Mouse (Mus musculus) midbrain, embryonic 10.5 days (tissue): Measurements from ENCODE around the gene Nfia. TPM values are rescaled to one million over a fixed set of nuclear protein-coding genes. Genes with fewer than 3 reads are reported as not detected.

Experiments
- DNase-seq: peaks from one replicate; pipeline ENCODE4 v3.0.0-alpha.2; 2017; ENCODE audit warnings: low spot score
- H3K27ac ChIP-seq: fragments of 300-500 bp; sonication (generic); replicated peaks from 2 replicates; pipeline ENCODE4 v1.5.1; 2016; ENCODE audit warnings: mild to moderate bottlenecking
- H3K27me3 ChIP-seq: fragments of 300-500 bp; sonication (generic); 2 replicates; pipeline ENCODE4 v1.6.1; 2016; ENCODE audit warnings: low read depth, mild to moderate bottlenecking; ENCODE audit not compliant: poor library complexity, severe bottlenecking
- H3K36me3 ChIP-seq: fragments of 300-500 bp; sonication (generic); 2 replicates; pipeline ENCODE4 v1.6.1; 2016; ENCODE audit warnings: mild to moderate bottlenecking, moderate library complexity
- H3K4me1 ChIP-seq: fragments of 300-500 bp; sonication (generic); 2 replicates; pipeline ENCODE4 v1.6.1; 2016
- H3K4me3 ChIP-seq: fragments of 300-500 bp; sonication (generic); 2 replicates; pipeline ENCODE4 v1.5.1; 2016; ENCODE audit warnings: mild to moderate bottlenecking, moderate library complexity
- H3K9me3 ChIP-seq: fragments of 300-500 bp; sonication (generic); replicated peaks from 2 replicates; pipeline ENCODE4 v1.6.1; 2016; ENCODE audit warnings: mild to moderate bottlenecking
- WGBS: fragments of 180-500 bp; shearing (Covaris S2); methylation state at CpG from one replicate; pipeline ENCODE4 v1.1.7; 2016; 5-methylcytosine and 5-hydroxymethylcytosine counted together
- polyA plus RNA-seq: library from polyadenylated mRNA; unstranded; fragments of >200 nt; fragmentation: Nextera tagmentation; extraction: Ambion mirVana; gene quantifications from 2 replicates; pipeline ENCODE4 v1.2.1, GENCODE M21; 2016

The Nfia gene
- polyA plus RNA-seq, 1 experiment from 2014 or later, result 5.9 TPM

- Histone ChIP-seq H3K4me3 (no peak overlapping the region), H3K4me1 (no peaks in the 10 kb centered on the region), H3K36me3 (no peaks in the 10 kb centered on the region), H3K27me3 (no peaks in the 10 kb centered on the region), H3K9me3 (no peaks in the 10 kb centered on the region), H3K27ac (no peak overlapping the region)
- no peak for DNase-seq
- 88% methylated on average over 5 of the region's 5 CpGs for whole genome bisulfite sequencing
Observed at GRCm38 (mm10) chr4:97813035-97813434, 40.5 kb downstream of the Nfia start.

- 85% methylated on average over 4 of the region's 4 CpGs for WGBS
- DNase-seq, result no peak
Observed at GRCm38 (mm10) chr4:97813996-97814395, 41.5 kb downstream of the Nfia start.

GRCm38 (mm10) chr4:97814515-97814914 lies 42.0 kb downstream of the Nfia start:
- WGBS, result 93% methylated on average over 7 of the region's 7 CpGs
- H3K27me3 ChIP-seq, result no peaks in the 10 kb centered on the region

More at GRCm38 (mm10) chr4:97813996-97814395, 41.5 kb downstream of the Nfia start:
- H3K4me3 ChIP-seq, result no peak overlapping the region
- no peaks in the 10 kb centered on the region for H3K36me3 ChIP-seq
- H3K27ac ChIP-seq, result no peak overlapping the region
- H3K4me1 ChIP-seq, result no peaks in the 10 kb centered on the region
- no peaks in the 10 kb centered on the region for H3K9me3 ChIP-seq
- H3K27me3 ChIP-seq, result no peaks in the 10 kb centered on the region

GRCm38 (mm10) chr4:97816001-97816400 lies 43.5 kb downstream of the Nfia start:
- DNase-seq, result no peak
- no peaks in the 10 kb centered on the region for H3K9me3 ChIP-seq
- H3K36me3 ChIP-seq, result no peaks in the 10 kb centered on the region
- H3K27ac ChIP-seq, result no peak overlapping the region
- H3K27me3 ChIP-seq, result peaks cover 7% of the 10 kb centered on the region; the same call in 1 of the 2 replicates
- H3K4me3 ChIP-seq, result no peak overlapping the region
- no peaks in the 10 kb centered on the region for H3K4me1 ChIP-seq

More at GRCm38 (mm10) chr4:97814515-97814914, 42.0 kb downstream of the Nfia start:
- H3K36me3 ChIP-seq, result no peaks in the 10 kb centered on the region
- H3K9me3 ChIP-seq, result no peaks in the 10 kb centered on the region
- H3K4me3 ChIP-seq, result no peak overlapping the region
- no peak for DNase-seq
- H3K4me1 ChIP-seq, result no peaks in the 10 kb centered on the region
- H3K27ac ChIP-seq, result no peak overlapping the region

GRCm38 (mm10) chr4:97816753-97817152 lies 44.2 kb downstream of the Nfia start:
- Histone ChIP-seq H3K27me3 (peaks cover 12% of the 10 kb centered on the region; the same call in 1 of the 2 replicates), H3K4me1 (no peaks in the 10 kb centered on the region), H3K36me3 (no peaks in the 10 kb centered on the region), H3K27ac (no peak overlapping the region), H3K9me3 (no peaks in the 10 kb centered on the region), H3K4me3 (no peak overlapping the region)
- DNase-seq, result no peak
- WGBS, result 90% methylated on average over 3 of the region's 3 CpGs

- H3K27ac ChIP-seq, result no peak overlapping the region
- H3K4me3 ChIP-seq, result no peak overlapping the region
- no peaks in the 10 kb centered on the region for H3K4me1 ChIP-seq
- WGBS, result 89% methylated on average over 1 of the region's 1 CpGs
- H3K9me3 ChIP-seq, result no peaks in the 10 kb centered on the region
- H3K27me3 ChIP-seq, result peaks cover 15% of the 10 kb centered on the region; the same call in 1 of the 2 replicates
- no peak for DNase-seq
- H3K36me3 ChIP-seq, result no peaks in the 10 kb centered on the region
Observed at GRCm38 (mm10) chr4:97817741-97818140, 45.2 kb downstream of the Nfia start.

GRCm38 (mm10) chr4:97818498-97818897 lies 46.0 kb downstream of the Nfia start:
- Histone ChIP-seq H3K36me3 (no peaks in the 10 kb centered on the region), H3K9me3 (no peaks in the 10 kb centered on the region), H3K27ac (no peak overlapping the region), H3K4me3 (no peak overlapping the region), H3K27me3 (peaks cover 23% of the 10 kb centered on the region), H3K4me1 (no peaks in the 10 kb centered on the region)
- 87% methylated on average over 3 of the region's 3 CpGs for WGBS
- DNase-seq, result no peak

- no peaks in the 10 kb centered on the region for H3K36me3 ChIP-seq
- no peak overlapping the region for H3K27ac ChIP-seq
- H3K27me3 ChIP-seq, result peaks cover 29% of the 10 kb centered on the region
- H3K4me3 ChIP-seq, result no peak overlapping the region
- DNase-seq, result no peak
- 90% methylated on average over 8 of the region's 8 CpGs for WGBS
- H3K4me1 ChIP-seq, result peaks cover 3% of the 10 kb centered on the region; the same call in 1 of the 2 replicates
- H3K9me3 ChIP-seq, result no peaks in the 10 kb centered on the region
Observed at GRCm38 (mm10) chr4:97819101-97819500, 46.6 kb downstream of the Nfia start.

GRCm38 (mm10) chr4:97820474-97821259 lies 48.1 kb downstream of the Nfia start:
- H3K4me1 ChIP-seq, result peaks cover 18% of the 10 kb centered on the region
- H3K4me3 ChIP-seq, result no peak overlapping the region
- 87% methylated on average over 4 of the region's 4 CpGs for WGBS
- no peak for DNase-seq
- H3K27me3 ChIP-seq, result peaks cover 39% of the 10 kb centered on the region
- no peak overlapping the region for H3K27ac ChIP-seq
- H3K36me3 ChIP-seq, result no peaks in the 10 kb centered on the region
- no peaks in the 10 kb centered on the region for H3K9me3 ChIP-seq

GRCm38 (mm10) chr4:97821556-97822251 lies 49.2 kb downstream of the Nfia start:
- Histone ChIP-seq H3K9me3 (no peaks in the 10 kb centered on the region), H3K27ac (no peak overlapping the region)
- 90% methylated on average over 4 of the region's 4 CpGs for WGBS

GRCm38 (mm10) chr4:97823512-97823911 lies 51.0 kb downstream of the Nfia start:
- WGBS, result 86% methylated on average over 6 of the region's 6 CpGs

More at GRCm38 (mm10) chr4:97821556-97822251, 49.2 kb downstream of the Nfia start:
- DNase-seq, result no peak
- Histone ChIP-seq H3K36me3 (no peaks in the 10 kb centered on the region), H3K27me3 (peaks cover 45% of the 10 kb centered on the region), H3K4me3 (no peak overlapping the region), H3K4me1 (peaks cover 29% of the 10 kb centered on the region)

GRCm38 (mm10) chr4:97824451-97824850 lies 51.9 kb downstream of the Nfia start:
- Histone ChIP-seq H3K4me3 (no peak overlapping the region), H3K9me3 (no peaks in the 10 kb centered on the region), H3K4me1 (peaks cover 42% of the 10 kb centered on the region), H3K36me3 (no peaks in the 10 kb centered on the region), H3K27me3 (peaks cover 69% of the 10 kb centered on the region), H3K27ac (no peak overlapping the region)
- WGBS, result 57% methylated on average over 4 of the region's 4 CpGs
- DNase-seq, result no peak

More at GRCm38 (mm10) chr4:97823512-97823911, 51.0 kb downstream of the Nfia start:
- Histone ChIP-seq H3K4me1 (peaks cover 39% of the 10 kb centered on the region), H3K27ac (no peak overlapping the region), H3K9me3 (no peaks in the 10 kb centered on the region), H3K27me3 (peaks cover 63% of the 10 kb centered on the region), H3K4me3 (no peak overlapping the region), H3K36me3 (no peaks in the 10 kb centered on the region)
- DNase-seq, result no peak

GRCm38 (mm10) chr4:97825432-97825831 lies 52.9 kb downstream of the Nfia start:
- WGBS, result 43% methylated on average over 4 of the region's 4 CpGs
- H3K36me3 ChIP-seq, result no peaks in the 10 kb centered on the region
- peaks cover 78% of the 10 kb centered on the region for H3K27me3 ChIP-seq
- DNase-seq, result no peak
- no peak overlapping the region for H3K4me3 ChIP-seq
- no peaks in the 10 kb centered on the region for H3K9me3 ChIP-seq
- 0 out of 2 replicates have a peak overlapping the region, but pooled peaks have one; percentile 64 for H3K27ac ChIP-seq
- H3K4me1 ChIP-seq, result peaks cover 46% of the 10 kb centered on the region
